Mouse (Mus musculus) MEL (cell line): Measurements from ENCODE around the gene Lhfpl5. TPM values are rescaled to one million over a fixed set of nuclear protein-coding genes. Genes with fewer than 3 reads are reported as not detected.

Experiments used
- DNase-seq: peaks from one replicate; pipeline ENCODE4 v3.0.0; 2011; ENCODE audit warnings: low read depth, low spot score
- H3K27ac ChIP-seq: 2 replicates; pipeline ENCODE4 v1.5.1; 2012; ENCODE audit warnings: low read depth, mild to moderate bottlenecking, control low read depth, low read length, moderate library complexity; ENCODE audit not compliant: control insufficient read depth
- H3K27me3 ChIP-seq, 2 experiments: fragments of 150-350 bp in 1 of 2; sonication (generic) in 1 of 2; 2 replicates each; pipeline ENCODE4 v1.6.1; 2012; ENCODE audit warnings: low read length in 2 of 2, mild to moderate bottlenecking in 2 of 2, improper control_type of control experiment in 1 of 2, moderate library complexity in 1 of 2; ENCODE audit not compliant: insufficient read depth in 2 of 2, control insufficient read depth in 1 of 2
- H3K36me3 ChIP-seq, 2 experiments: 2 replicates each; pipeline ENCODE4 v1.6.1; 2012 to 2014; ENCODE audit warnings: low read length in 2 of 2, improper control_type of control experiment in 1 of 2, inconsistent platforms in 1 of 2, mild to moderate bottlenecking in 1 of 2; ENCODE audit not compliant: insufficient read depth in 2 of 2, control insufficient read depth in 1 of 2
- H3K4me1 ChIP-seq, 2 experiments: fragments of 150-350 bp in 1 of 2; sonication (generic) in 1 of 2; 2 replicates each; pipeline ENCODE4 v1.6.1; 2012; ENCODE audit warnings: low read length in 2 of 2, improper control_type of control experiment in 1 of 2, mild to moderate bottlenecking in 1 of 2; ENCODE audit not compliant: insufficient read depth in 2 of 2, control insufficient read depth in 1 of 2
- H3K4me3 ChIP-seq, 2 experiments: fragments of 150-350 bp in 1 of 2; sonication (generic) in 1 of 2; 2 replicates each; pipeline ENCODE4 v1.5.1; 2012; ENCODE audit warnings: low read depth in 2 of 2, low read length in 2 of 2, mild to moderate bottlenecking in 2 of 2, moderate library complexity in 2 of 2, control low read depth in 1 of 2, improper control_type of control experiment in 1 of 2; ENCODE audit not compliant: control insufficient read depth in 1 of 2, insufficient read depth in 1 of 2
- H3K79me2 ChIP-seq: 2 replicates; pipeline ENCODE4 v1.6.1; 2012; ENCODE audit warnings: mild to moderate bottlenecking, low read length, moderate library complexity; ENCODE audit not compliant: control insufficient read depth, poor library complexity, insufficient read depth
- H3K9ac ChIP-seq: 2 replicates; pipeline ENCODE4 v1.6.1; 2012; ENCODE audit warnings: low read depth, mild to moderate bottlenecking, control low read depth, low read length, moderate library complexity; ENCODE audit not compliant: control insufficient read depth, poor library complexity, severe bottlenecking
- H3K9me3 ChIP-seq: fragments of 150-350 bp; sonication (generic); replicated peaks from 2 replicates; pipeline ENCODE4 v1.6.1; 2012; ENCODE audit warnings: mild to moderate bottlenecking, low read length, improper control_type of control experiment, moderate library complexity; ENCODE audit not compliant: insufficient read depth
- CHD1 ChIP-seq: IDR thresholded peaks from 2 replicates; pipeline ENCODE4 v1.6.1; 2012; ENCODE audit warnings: low read depth, mild to moderate bottlenecking, inconsistent platforms, low read length, improper control_type of control experiment
- CHD2 ChIP-seq: IDR thresholded peaks from 2 replicates; pipeline ENCODE4 v1.6.1; 2011; ENCODE audit warnings: low read length, improper control_type of control experiment
- CTCF ChIP-seq, 3 experiments: IDR thresholded peaks in 2 of 3; conservative IDR thresholded peaks in 1 of 3; 2 replicates each; pipeline ENCODE4 v1.5.1; 2011 to 2012; ENCODE audit warnings: low read length in 3 of 3, low read depth in 2 of 3, mild to moderate bottlenecking in 2 of 3, improper control_type of control experiment in 1 of 3, inconsistent platforms in 1 of 3, mixed read lengths in 1 of 3, moderate library complexity in 1 of 3; ENCODE audit not compliant: control insufficient read depth in 1 of 3, insufficient read depth in 1 of 3, poor library complexity in 1 of 3, severe bottlenecking in 1 of 3
- E2F4 ChIP-seq: IDR thresholded peaks from 2 replicates; pipeline ENCODE4 v1.6.1; 2011; ENCODE audit warnings: low read depth, low read length, improper control_type of control experiment, borderline replicate concordance
- ELF1 ChIP-seq: IDR thresholded peaks from 2 replicates; pipeline ENCODE4 v1.6.1; 2014; ENCODE audit warnings: low read depth, mild to moderate bottlenecking, inconsistent platforms, low read length, improper control_type of control experiment, moderate library complexity
- EP300 ChIP-seq, 2 experiments: IDR thresholded peaks; 2 replicates each; pipeline ENCODE4 v1.6.1; 2011; ENCODE audit warnings: improper control_type of control experiment in 2 of 2, low read length in 2 of 2, low read depth in 1 of 2, mild to moderate bottlenecking in 1 of 2
- GATA1 ChIP-seq: IDR thresholded peaks from 2 replicates; pipeline ENCODE4 v1.6.1; 2011; ENCODE audit warnings: low read depth, low read length, improper control_type of control experiment
- HCFC1 ChIP-seq: IDR thresholded peaks from 2 replicates; pipeline ENCODE4 v1.6.1; 2012; ENCODE audit warnings: low read depth, mild to moderate bottlenecking, inconsistent platforms, low read length, improper control_type of control experiment, moderate library complexity
- JUND ChIP-seq: IDR thresholded peaks from 2 replicates; pipeline ENCODE4 v1.6.1; 2011; ENCODE audit warnings: low read depth, mild to moderate bottlenecking, improper control_type of control experiment, low read length
- MAFK ChIP-seq: IDR thresholded peaks from 2 replicates; pipeline ENCODE4 v1.6.1; 2011; ENCODE audit warnings: low read depth, mild to moderate bottlenecking, low read length, improper control_type of control experiment, borderline replicate concordance
- MAZ ChIP-seq: IDR thresholded peaks from 2 replicates; pipeline ENCODE4 v1.6.1; 2012; ENCODE audit warnings: low read depth, mild to moderate bottlenecking, inconsistent platforms, low read length, improper control_type of control experiment
- MEF2A ChIP-seq: IDR thresholded peaks from 2 replicates; pipeline ENCODE4 v1.6.1; 2014; ENCODE audit warnings: low read depth, mild to moderate bottlenecking, inconsistent platforms, low read length, improper control_type of control experiment; ENCODE audit not compliant: poor library complexity, insufficient replicate concordance, severe bottlenecking; ENCODE audit errors: extremely low read depth
- MYB ChIP-seq: IDR thresholded peaks from 2 replicates; pipeline ENCODE4 v1.6.1; 2011; ENCODE audit warnings: mild to moderate bottlenecking, low read depth, low read length, improper control_type of control experiment
- MYC ChIP-seq: IDR thresholded peaks from 2 replicates; pipeline ENCODE4 v1.6.1; 2011; ENCODE audit warnings: low read depth, mild to moderate bottlenecking, low read length, improper control_type of control experiment, moderate library complexity
- NRF1 ChIP-seq: IDR thresholded peaks from 2 replicates; pipeline ENCODE4 v1.6.1; 2014; ENCODE audit warnings: low read depth, mild to moderate bottlenecking, inconsistent platforms, low read length, improper control_type of control experiment, moderate library complexity; ENCODE audit not compliant: poor library complexity, insufficient read depth, severe bottlenecking
- POLR2A ChIP-seq, 2 experiments: IDR thresholded peaks; 2 replicates each; pipeline ENCODE4 v1.6.1; 2011 to 2012; ENCODE audit warnings: low read length in 2 of 2, mild to moderate bottlenecking in 2 of 2, control low read depth in 1 of 2, improper control_type of control experiment in 1 of 2, low read depth in 1 of 2, moderate library complexity in 1 of 2; ENCODE audit not compliant: control insufficient read depth in 1 of 2, insufficient read depth in 1 of 2, poor library complexity in 1 of 2
- POLR2AphosphoS2 ChIP-seq: IDR thresholded peaks from 2 replicates; pipeline ENCODE4 v1.6.1; 2011; ENCODE audit warnings: low read length, improper control_type of control experiment
- RCOR1 ChIP-seq: IDR thresholded peaks from 2 replicates; pipeline ENCODE4 v1.6.1; 2012; ENCODE audit warnings: low read depth, mild to moderate bottlenecking, inconsistent platforms, low read length, improper control_type of control experiment
- SIN3A ChIP-seq: IDR thresholded peaks from 2 replicates; pipeline ENCODE4 v1.6.1; 2012; ENCODE audit warnings: low read length, improper control_type of control experiment, inconsistent platforms
- SMC3 ChIP-seq: IDR thresholded peaks from 2 replicates; pipeline ENCODE4 v1.6.1; 2011; ENCODE audit warnings: low read depth, low read length, improper control_type of control experiment
- TAL1 ChIP-seq: IDR thresholded peaks from 2 replicates; pipeline ENCODE4 v1.6.1; 2012; ENCODE audit warnings: mild to moderate bottlenecking, inconsistent platforms, low read length, moderate library complexity, mixed read lengths
- TBP ChIP-seq: IDR thresholded peaks from 2 replicates; pipeline ENCODE4 v1.8.0; 2011; ENCODE audit warnings: low read depth, low read length, improper control_type of control experiment
- TCF12 ChIP-seq: IDR thresholded peaks from 2 replicates; pipeline ENCODE4 v1.6.1; 2014; ENCODE audit warnings: low read depth, mild to moderate bottlenecking, inconsistent platforms, low read length, improper control_type of control experiment, moderate library complexity
- UBTF ChIP-seq: IDR thresholded peaks from 2 replicates; pipeline ENCODE4 v1.6.1; 2012; ENCODE audit warnings: low read depth, mild to moderate bottlenecking, inconsistent platforms, low read length, improper control_type of control experiment, moderate library complexity, borderline replicate concordance; ENCODE audit not compliant: insufficient read depth
- USF1 ChIP-seq: IDR thresholded peaks from 2 replicates; pipeline ENCODE4 v1.6.1; 2014; ENCODE audit warnings: low read depth, mild to moderate bottlenecking, inconsistent platforms, low read length, improper control_type of control experiment, moderate library complexity
- USF2 ChIP-seq, 2 experiments: IDR thresholded peaks; 2 replicates each; pipeline ENCODE4 v1.6.1; 2011 to 2012; ENCODE audit warnings: improper control_type of control experiment in 2 of 2, low read length in 2 of 2, borderline replicate concordance in 1 of 2, inconsistent platforms in 1 of 2, low read depth in 1 of 2, mild to moderate bottlenecking in 1 of 2; ENCODE audit not compliant: insufficient read depth in 1 of 2
- ZC3H11A ChIP-seq: IDR thresholded peaks from 2 replicates; pipeline ENCODE4 v1.6.1; 2012; ENCODE audit warnings: low read depth, mild to moderate bottlenecking, inconsistent platforms, low read length, improper control_type of control experiment
- ZMIZ1 ChIP-seq: IDR thresholded peaks from 2 replicates; pipeline ENCODE4 v1.6.1; 2012; ENCODE audit warnings: low read depth, mild to moderate bottlenecking, inconsistent platforms, low read length, improper control_type of control experiment, moderate library complexity
- ZNF384 ChIP-seq: IDR thresholded peaks from 2 replicates; pipeline ENCODE4 v1.6.1; 2012; ENCODE audit warnings: low read depth, mild to moderate bottlenecking, inconsistent platforms, low read length, improper control_type of control experiment
- polyA plus RNA-seq, 2 experiments: library from polyadenylated mRNA; stranded (reverse) in 1 of 2; unstranded in 1 of 2; fragments of >175 nt in 1 of 2; fragments of >200 nt in 1 of 2; gene quantifications; 2 replicates each; pipeline versions ENCODE4 v1.2.1 to v1.2.4; 2012; ENCODE audit warnings: low replicate concordance in 2 of 2, low read depth in 1 of 2; ENCODE audit not compliant: insufficient read length in 2 of 2, insufficient read depth in 1 of 2, missing spikeins in 1 of 2
- total RNA-seq: library from RNA; depleted of rRNA; stranded (reverse); fragments of 300-350 nt; gene quantifications from 2 replicates; pipeline ENCODE4 v1.2.3, GENCODE M21; 2012

The Lhfpl5 gene
- total and polyA plus RNA-seq, 3 experiments = 0.19 TPM; not detected in 2

DNA sequence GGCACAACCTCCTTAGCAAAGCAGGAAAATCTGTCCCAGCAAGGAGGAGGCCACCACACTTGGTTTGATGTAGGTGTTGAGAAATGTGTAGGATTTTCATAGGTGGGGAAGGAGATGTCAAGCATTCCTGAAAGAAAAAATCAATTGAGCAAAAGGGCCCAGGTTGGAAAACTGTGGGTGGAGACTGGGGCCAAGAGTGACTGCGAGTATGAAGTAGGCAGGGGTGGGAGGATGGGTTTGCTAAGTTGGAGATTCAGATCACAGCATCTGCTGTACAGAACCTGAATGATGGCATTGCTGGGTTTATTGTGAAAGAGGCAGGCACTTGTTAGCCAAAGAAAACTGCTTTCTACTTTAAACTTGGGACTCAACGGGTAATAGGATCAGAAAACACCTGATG is 49.4 kb downstream of the Lhfpl5 start:
- peaks cover 38 to 51% of the 10 kb centered on the region in 2 experiments for H3K4me1 ChIP-seq
- TF ChIP-seq USF1 = no peak
- TF ChIP-seq POLR2A (IDR thresholded peaks at IDR 0.05; ENCODE audit: control insufficient read depth in 1 of 2, insufficient read depth in 1 of 2, low read depth in 1 of 2, low read length in 2 of 2, poor library complexity in 1 of 2) = no peak
- no peak for TF ChIP-seq SIN3A
- TF ChIP-seq MYC = no peak
- TF ChIP-seq ELF1 = no peak
- TF ChIP-seq JUND = no peak
- TF ChIP-seq, all 39 proteins: peak for 0
- Histone ChIP-seq H3K79me2 (peaks cover 26% of the 10 kb centered on the region), H3K9ac (peak overlapping the region; percentile 55), H3K9me3 (no peaks in the 10 kb centered on the region), H3K36me3 (peaks cover 6 to 48% of the 10 kb centered on the region in 2 experiments), H3K27ac (peak overlapping the region; percentile 93), H3K27me3 (no peaks in the 10 kb centered on the region), H3K4me3 (no peak overlapping the region; a peak in 1 of 4 replicates)
- no peak for DNase-seq

DNA sequence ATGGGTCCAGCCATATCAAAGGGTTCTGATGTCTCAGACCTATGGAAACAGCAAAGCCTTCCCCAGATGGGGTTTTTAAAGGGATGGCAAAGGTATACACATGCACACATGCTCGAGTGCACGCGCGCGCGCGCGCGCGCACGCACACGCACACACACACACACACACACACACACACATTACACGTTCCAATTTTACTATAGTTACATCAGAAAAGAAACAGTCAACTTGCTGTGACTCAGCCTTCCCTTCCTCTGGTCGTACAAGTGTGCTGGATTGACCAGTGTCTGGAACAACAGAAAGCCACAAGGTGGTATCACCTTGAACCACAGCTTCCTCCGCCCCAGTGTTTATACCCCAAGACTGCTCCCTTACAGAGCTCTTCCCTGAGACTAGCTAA is 49.9 kb downstream of the Lhfpl5 start:
- H3K79me2 ChIP-seq = peaks cover 21% of the 10 kb centered on the region
- DNase-seq = peak; percentile 90
- no peaks in the 10 kb centered on the region for H3K9me3 ChIP-seq
- peak overlapping the region; percentile 93 for H3K27ac ChIP-seq
- H3K4me3 ChIP-seq = no peak overlapping the region; a peak in 1 of 4 replicates
- peaks cover 1 to 43% of the 10 kb centered on the region in 2 experiments for H3K36me3 ChIP-seq
- peak overlapping the region; percentile 55 for H3K9ac ChIP-seq
- no peaks in the 10 kb centered on the region for H3K27me3 ChIP-seq
- peaks cover 36 to 47% of the 10 kb centered on the region in 2 experiments for H3K4me1 ChIP-seq
- peak; percentile 89 for TF ChIP-seq SIN3A
- peak; percentile 86 to 94 for TF ChIP-seq EP300 (IDR thresholded peaks at IDR 0.05; ENCODE audit: low read depth in 1 of 2, low read length in 2 of 2)
- no peak for TF ChIP-seq ZC3H11A
- TF ChIP-seq USF2 (IDR thresholded peaks at IDR 0.05; ENCODE audit: borderline replicate concordance in 1 of 2, insufficient read depth in 1 of 2, low read depth in 1 of 2, low read length in 2 of 2) = no peak
- TF ChIP-seq E2F4 = no peak
- 0 out of 2 replicates have a peak, but pooled peaks have one; percentile 26 for TF ChIP-seq TBP
- TF ChIP-seq MYB = peak; percentile 87
- 0 out of 2 replicates have a peak, but pooled peaks have one; percentile 16 for TF ChIP-seq SMC3
- TF ChIP-seq CHD1 = no peak
- TF ChIP-seq ZNF384 = no peak
- no peak for TF ChIP-seq UBTF
- peak; percentile 87 for TF ChIP-seq TCF12
- TF ChIP-seq USF1 = no peak; the same call in 1 of the 2 replicates
- no peak for TF ChIP-seq POLR2AphosphoS2
- TF ChIP-seq HCFC1 = peak; percentile 40
- TF ChIP-seq MEF2A = 0 out of 2 replicates have a peak, but pooled peaks have one; percentile 61
- TF ChIP-seq MAFK = peak; percentile 58; the same call in 1 of the 2 replicates
- TF ChIP-seq MAZ = no peak
- TF ChIP-seq RCOR1 = peak; percentile 54
- TF ChIP-seq TAL1 = peak; percentile 69
- TF ChIP-seq GATA1 = no peak
- TF ChIP-seq POLR2A (IDR thresholded peaks at IDR 0.05; ENCODE audit: control insufficient read depth in 1 of 2, insufficient read depth in 1 of 2, low read depth in 1 of 2, low read length in 2 of 2, poor library complexity in 1 of 2) = no peak
- TF ChIP-seq JUND = peak; percentile 68
- TF ChIP-seq CTCF (IDR thresholded peaks at IDR 0.05 in 2 of 3, conservative IDR thresholded peaks at IDR 0.05 in 1 of 3; ENCODE audit: control insufficient read depth in 1 of 3, insufficient read depth in 1 of 3, low read depth in 2 of 3, low read length in 3 of 3, poor library complexity in 1 of 3, severe bottlenecking in 1 of 3) = no peak
- TF ChIP-seq NRF1 = peak; percentile 69
- TF ChIP-seq ZMIZ1 = 0 out of 2 replicates have a peak, but pooled peaks have one; percentile 25
- TF ChIP-seq CHD2 = no peak
- 0 out of 2 replicates have a peak, but pooled peaks have one; percentile 27 for TF ChIP-seq ELF1
- peak; percentile 81 for TF ChIP-seq MYC
